Mouse (Mus musculus): ENCODE data around the gene Gm19684.
"Not testable (repeated sequence)": the region's sequence is repeated elsewhere in the genome, so short reads cannot be mapped to it uniquely, and the experiment has no call there.

DNA sequence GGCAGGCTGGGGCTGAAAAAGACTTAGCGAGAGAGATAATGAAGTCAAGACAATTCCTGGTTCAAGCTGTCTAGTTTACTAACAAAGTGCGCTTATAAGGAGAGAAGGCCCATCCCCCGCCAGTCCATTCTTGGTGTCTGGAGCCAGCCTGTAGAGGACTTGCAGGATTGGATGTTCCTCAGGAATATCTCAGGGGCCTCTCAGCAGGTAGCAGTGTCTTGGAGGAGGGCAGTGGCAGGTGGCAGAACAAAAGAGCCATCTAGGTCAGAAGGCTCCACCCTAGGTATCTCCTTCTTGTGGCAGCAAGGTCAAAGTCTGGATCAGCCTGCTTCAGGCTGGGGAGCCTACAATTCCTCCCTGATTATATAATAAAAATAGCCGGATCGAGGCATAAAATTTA is 27.0 kb downstream of the Gm19684 start:
- not testable (repeated sequence) for TF ChIP-seq TAL1, GATA1 (IDR thresholded peaks at IDR 0.05; ENCODE audit: low read length)

Measured in erythroblast, embryonic 14.5 days (primary cell).